ENCODE assay signal across 11 mouse cellular contexts in the genomic region with DNA sequence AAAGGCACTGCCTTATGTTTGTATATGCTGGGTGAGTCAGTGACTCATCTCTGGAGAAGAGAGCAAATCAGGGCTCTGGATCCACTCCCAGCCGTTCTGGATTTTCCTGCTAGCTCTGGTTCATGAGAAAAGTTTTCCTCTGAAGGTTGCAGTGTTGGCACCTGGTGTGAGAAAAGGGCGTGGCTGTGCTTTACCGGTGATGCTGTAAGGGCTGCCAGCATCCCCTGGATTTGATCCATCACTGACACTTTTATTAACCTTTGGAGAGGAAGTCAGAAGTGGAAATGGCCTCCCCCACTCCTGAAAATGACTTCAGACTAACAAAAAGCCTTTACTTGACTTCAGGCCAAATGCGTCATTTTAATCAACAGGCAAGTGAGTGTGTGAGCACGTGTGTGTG. TPM values are rescaled to one million over a fixed set of nuclear protein-coding genes. Genes with fewer than 3 reads are reported as not detected.
DNase-seq lines count a peak whose midpoint lies in the region; ATAC-seq and TF ChIP-seq lines count a peak whose summit lies in the region.
"Had no signal": no experiment of that assay in that cellular context is flagged by ENCODE, and none has a peak within 500 bp of the region (broad histone marks: within the 10 kb centered on the region; RNA-seq: fewer than 3 reads in every experiment).

No protein-coding gene starts in this region.

- H3K4me2 ChIP-seq in intestine, embryonic 15.5 days (replicated peaks) = no peak overlapping the region
- no peak overlapping the region for H3K4me2 ChIP-seq in intestine, postnatal 0 days (replicated peaks; ENCODE audit: low read depth)
- H3K4me2 ChIP-seq: embryonic facial prominence, embryonic 13.5 days had no signal

- no peaks in the 10 kb centered on the region for H3K36me3 ChIP-seq in intestine, embryonic 15.5 days
- no peaks in the 10 kb centered on the region for H3K36me3 ChIP-seq in intestine, postnatal 0 days (ENCODE audit: control insufficient read depth, insufficient read depth)
- H3K36me3 ChIP-seq: embryonic facial prominence, embryonic 13.5 days had no signal

- H3K4me1 ChIP-seq in intestine, embryonic 15.5 days (replicated peaks) = peaks cover 2% of the 10 kb centered on the region; the same call in 1 of the 2 replicates
- no peaks in the 10 kb centered on the region for H3K4me1 ChIP-seq in intestine, postnatal 0 days (replicated peaks; ENCODE audit: control insufficient read depth, insufficient read depth, low read length)

- 29% methylated on average over 5 of the region's 5 CpGs for WGBS in intestine, embryonic 15.5 days
- 32% methylated on average over 5 of the region's 5 CpGs for whole genome bisulfite sequencing in intestine, postnatal 0 days

- peak; percentile 83 for DNase-seq in 3T3-L1 (ENCODE audit: low read depth, low spot score)
- DNase-seq in gastrocnemius, adult 8-10 months (ENCODE audit: low spot score in 2 of 2) = peak; percentile 12 to 28
- peak; percentile 65 for DNase-seq in lung, postnatal 10 days
- DNase-seq in cerebellum, postnatal 14 days = no peak
- DNase-seq in cerebellum, postnatal 10 days = no peak
- no peak for DNase-seq in cerebellum, adult 9-10 months

- TF ChIP-seq CTCF in intestine, postnatal 0 days (IDR thresholded peaks at IDR 0.05; ENCODE audit: low read depth) = no peak

- no peaks in the 10 kb centered on the region for H3K27me3 ChIP-seq in intestine, embryonic 15.5 days (replicated peaks)
- H3K27me3 ChIP-seq in intestine, postnatal 0 days (replicated peaks; ENCODE audit: control insufficient read depth, insufficient read depth, low read length) = no peaks in the 10 kb centered on the region; the same call in 1 of the 2 replicates

- H3K9me3 ChIP-seq in intestine, embryonic 15.5 days = no peaks in the 10 kb centered on the region
- no peaks in the 10 kb centered on the region for H3K9me3 ChIP-seq in intestine, postnatal 0 days (ENCODE audit: control insufficient read depth)
- H3K9me3 ChIP-seq: embryonic facial prominence, embryonic 13.5 days had no signal

- no peak overlapping the region for H3K4me3 ChIP-seq in intestine, embryonic 15.5 days (replicated peaks)
- no peak overlapping the region for H3K4me3 ChIP-seq in intestine, postnatal 0 days (ENCODE audit: low read depth, low read length)
- H3K4me3 ChIP-seq: embryonic facial prominence, embryonic 13.5 days had no signal

- H3K9ac ChIP-seq in intestine, embryonic 15.5 days = no peak overlapping the region
- H3K9ac ChIP-seq in intestine, postnatal 0 days (ENCODE audit: low read depth, low read length) = no peak overlapping the region
- H3K9ac ChIP-seq: embryonic facial prominence, embryonic 13.5 days; liver, embryonic 14.5 days had no signal

- H3K27ac ChIP-seq in intestine, embryonic 15.5 days = peak overlapping the region; percentile 17; the same call in 1 of the 2 replicates
- no peak overlapping the region for H3K27ac ChIP-seq in intestine, postnatal 0 days (ENCODE audit: low read depth, low read length)
- H3K27ac ChIP-seq: embryonic facial prominence, embryonic 13.5 days; liver, embryonic 14.5 days had no signal

- peak; percentile 60; the same call in 1 of the 2 replicates for ATAC-seq in intestine, embryonic 15.5 days
- no peak for ATAC-seq in intestine, postnatal 0 days
- ATAC-seq: hindbrain, embryonic 16.5 days had no signal

RNA-seq across cellular contexts. Expression of gene Plekhg3, which starts 37.2 kb away (rescaled TPM):
- 9.5 and 11.2 TPM in 2 replicates for polyA plus RNA-seq in intestine, embryonic 15.5 days (2015; fragmentation: Nextera tagmentation; extraction: Ambion mirVana)
- 5.7 and 7.5 TPM in 2 replicates for polyA plus RNA-seq in intestine, postnatal 0 days (2015; fragmentation: Nextera tagmentation; extraction: Ambion mirVana)
- 1 to 10 TPM; 3.6 to 5.6 (median 4.2) TPM for total RNA-seq in gastrocnemius, adult 8-10 months (2022)

Comparison
In these comparisons a context has a peak if more than half of its experiments do, and no peak if none do; other contexts are left out.
1. DNase-seq: peak in 3T3-L1 (single experiment), gastrocnemius, adult 8-10 months (2 of 2) and lung, postnatal 10 days (single experiment); none in cerebellum, postnatal 14 days (0 of 2), cerebellum, postnatal 10 days (0 of 2) and cerebellum, adult 9-10 months (single experiment).